ENCODE assay signal across 17 mouse cellular contexts in the genomic region with DNA sequence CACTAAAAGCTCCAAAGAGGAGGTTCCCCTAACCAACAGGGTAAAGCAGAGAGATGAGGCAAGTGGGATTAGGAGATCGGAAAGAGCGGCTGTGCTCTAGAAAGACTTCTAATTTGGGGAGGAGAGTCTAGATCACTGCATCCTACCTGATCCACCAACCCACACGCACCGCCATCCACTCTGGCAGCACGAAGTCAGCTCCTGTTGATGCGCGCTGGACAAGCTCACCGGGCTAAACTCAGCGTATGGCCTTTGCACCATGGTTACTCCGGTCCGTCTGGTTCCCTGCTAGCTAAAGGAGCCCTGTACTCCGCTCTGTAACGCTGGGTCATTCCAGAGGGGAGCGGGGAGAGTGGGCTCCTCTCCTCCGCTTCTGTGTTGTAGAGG. TPM values are rescaled to one million over a fixed set of nuclear protein-coding genes. Genes with fewer than 3 reads are reported as not detected.
DNase-seq lines count a peak whose midpoint lies in the region; ATAC-seq and TF ChIP-seq lines count a peak whose summit lies in the region.
"Had no signal": no experiment of that assay in that cellular context is flagged by ENCODE, and none has a peak within 500 bp of the region (broad histone marks: within the 10 kb centered on the region; RNA-seq: fewer than 3 reads in every experiment).

No protein-coding gene starts in this region.

- H3K9me3 ChIP-seq in limb, embryonic 10.5 days (replicated peaks), result no peaks in the 10 kb centered on the region
- no peaks in the 10 kb centered on the region for H3K9me3 ChIP-seq in midbrain, postnatal 0 days (ENCODE audit: low read length)
- H3K9me3 ChIP-seq: liver, embryonic 15.5 days; stomach, embryonic 15.5 days had no signal

- 0 out of 2 replicates have a peak, but pooled peaks have one; percentile 23 for ATAC-seq in common myeloid progenitor, adult 5-6 weeks (replicated peaks; ENCODE audit: low read depth, poor library complexity, severe bottlenecking)
- ATAC-seq in midbrain, postnatal 0 days (ENCODE audit: low FRiP score), result peak; percentile 36; the same call in 1 of the 2 replicates
- no peak for ATAC-seq in erythroblast, adult 5-6 weeks (replicated peaks; ENCODE audit: low FRiP score, poor library complexity, severe bottlenecking)

- no peak overlapping the region for H3K27ac ChIP-seq in limb, embryonic 10.5 days
- no peak overlapping the region for H3K27ac ChIP-seq in midbrain, postnatal 0 days (ENCODE audit: low read depth, low read length)
- H3K27ac ChIP-seq: liver, embryonic 15.5 days; stomach, embryonic 15.5 days had no signal

- no peak overlapping the region for H3K4me3 ChIP-seq in limb, embryonic 10.5 days
- no peak overlapping the region for H3K4me3 ChIP-seq in midbrain, postnatal 0 days (ENCODE audit: low read depth, low read length)
- H3K4me3 ChIP-seq: erythroblast, embryonic 14.5 days; liver, embryonic 15.5 days; stomach, embryonic 15.5 days had no signal

- H3K9ac ChIP-seq in midbrain, postnatal 0 days (replicated peaks; ENCODE audit: low read length, poor library complexity, severe bottlenecking), result no peak overlapping the region
- H3K9ac ChIP-seq: liver, embryonic 15.5 days; stomach, embryonic 15.5 days had no signal

- WGBS in limb, embryonic 10.5 days, result 2% methylated on average over 15 of the region's 15 CpGs
- 15% methylated on average over 15 of the region's 15 CpGs for WGBS in midbrain, postnatal 0 days

- peaks cover 27% of the 10 kb centered on the region for H3K4me1 ChIP-seq in limb, embryonic 10.5 days
- peaks cover 16% of the 10 kb centered on the region; the same call in 1 of the 2 replicates for H3K4me1 ChIP-seq in midbrain, postnatal 0 days (ENCODE audit: insufficient read depth, low read length)
- H3K4me1 ChIP-seq: liver, embryonic 15.5 days had no signal

- H3K4me2 ChIP-seq in midbrain, postnatal 0 days (ENCODE audit: low read depth, low read length, poor library complexity, severe bottlenecking), result peak overlapping the region; percentile 50
- H3K4me2 ChIP-seq: liver, embryonic 15.5 days had no signal

- no peaks in the 10 kb centered on the region for H3K36me3 ChIP-seq in limb, embryonic 10.5 days
- no peaks in the 10 kb centered on the region for H3K36me3 ChIP-seq in midbrain, postnatal 0 days (ENCODE audit: insufficient read depth, low read length)
- H3K36me3 ChIP-seq: liver, embryonic 15.5 days; stomach, embryonic 15.5 days had no signal

- no peak for TF ChIP-seq CTCF in midbrain, postnatal 0 days (IDR thresholded peaks at IDR 0.05)

- DNase-seq in heart, adult 11 months, result peak; percentile 75
- no peak for DNase-seq in heart, adult 18-20 months
- DNase-seq in limb, embryonic 10.5 days (ENCODE audit: low spot score), result peak; percentile 47
- DNase-seq in midbrain, postnatal 0 days (ENCODE audit: low spot score), result no peak
- no peak for DNase-seq in ovary, adult 18-20 months (ENCODE audit: low spot score)
- DNase-seq in kidney, adult 11 months, result no peak
- DNase-seq: gastrocnemius, postnatal 25 days; kidney, postnatal 10 days; lung, postnatal 36 days; thymus, postnatal 25 days had no signal

- peaks cover 97% of the 10 kb centered on the region for H3K27me3 ChIP-seq in limb, embryonic 10.5 days (ENCODE audit: low read depth, poor library complexity, severe bottlenecking)
- peaks cover 27% of the 10 kb centered on the region for H3K27me3 ChIP-seq in midbrain, postnatal 0 days (ENCODE audit: insufficient read depth, low read length)

RNA-seq across cellular contexts. Expression of a gene that starts 6.4 kb away (rescaled TPM):
- under 1 TPM in 1 of 2 experiments, not detected in 1; 0.08 TPM for total RNA-seq in heart, adult 18-20 months (2021)
- not detected in 2 replicates for total RNA-seq in common myeloid progenitor, adult 5-6 weeks (2017)
- polyA plus RNA-seq in limb, embryonic 10.5 days (2016; fragmentation: Nextera tagmentation; extraction: Ambion mirVana), result not detected in 2 replicates
- 49.5 and 62.0 TPM in 2 replicates for total RNA-seq in midbrain, postnatal 0 days (2014; rRNA removed)
- 0.86 and 1.0 TPM in 2 replicates for polyA plus RNA-seq in midbrain, postnatal 0 days (2015; fragmentation: Nextera tagmentation; extraction: Ambion mirVana)
- not detected in 2 replicates for total RNA-seq in erythroblast, adult 5-6 weeks (2015; ENCODE audit: low replicate concordance)
- not detected in 2 replicates for total RNA-seq in erythroblast, adult 5-6 weeks (2017; ENCODE audit: low replicate concordance)
- polyA plus RNA-seq: erythroblast, embryonic 14.5 days; forebrain, embryonic 16.5 days; heart, embryonic 14.5 days; liver, embryonic 15.5 days; stomach, embryonic 15.5 days had no signal

Comparison
In these comparisons a context has a peak if more than half of its experiments do, and no peak if none do; other contexts are left out.
1. DNase-seq: peak in heart, adult 11 months (single experiment) and limb, embryonic 10.5 days (single experiment); none in heart, adult 18-20 months (0 of 2), midbrain, postnatal 0 days (single experiment), ovary, adult 18-20 months (single experiment) and kidney, adult 11 months (single experiment).
2. RNA of a gene that starts 6.4 kb away (total RNA-seq): 49.5 to 62.0 TPM in midbrain, postnatal 0 days; 0.08 TPM in heart, adult 18-20 months, not detected in common myeloid progenitor, adult 5-6 weeks and not detected in erythroblast, adult 5-6 weeks; every median in the first group is over 10 times any median in the second.